8 mouse cellular contexts compared by ENCODE assay signal in the genomic region with DNA sequence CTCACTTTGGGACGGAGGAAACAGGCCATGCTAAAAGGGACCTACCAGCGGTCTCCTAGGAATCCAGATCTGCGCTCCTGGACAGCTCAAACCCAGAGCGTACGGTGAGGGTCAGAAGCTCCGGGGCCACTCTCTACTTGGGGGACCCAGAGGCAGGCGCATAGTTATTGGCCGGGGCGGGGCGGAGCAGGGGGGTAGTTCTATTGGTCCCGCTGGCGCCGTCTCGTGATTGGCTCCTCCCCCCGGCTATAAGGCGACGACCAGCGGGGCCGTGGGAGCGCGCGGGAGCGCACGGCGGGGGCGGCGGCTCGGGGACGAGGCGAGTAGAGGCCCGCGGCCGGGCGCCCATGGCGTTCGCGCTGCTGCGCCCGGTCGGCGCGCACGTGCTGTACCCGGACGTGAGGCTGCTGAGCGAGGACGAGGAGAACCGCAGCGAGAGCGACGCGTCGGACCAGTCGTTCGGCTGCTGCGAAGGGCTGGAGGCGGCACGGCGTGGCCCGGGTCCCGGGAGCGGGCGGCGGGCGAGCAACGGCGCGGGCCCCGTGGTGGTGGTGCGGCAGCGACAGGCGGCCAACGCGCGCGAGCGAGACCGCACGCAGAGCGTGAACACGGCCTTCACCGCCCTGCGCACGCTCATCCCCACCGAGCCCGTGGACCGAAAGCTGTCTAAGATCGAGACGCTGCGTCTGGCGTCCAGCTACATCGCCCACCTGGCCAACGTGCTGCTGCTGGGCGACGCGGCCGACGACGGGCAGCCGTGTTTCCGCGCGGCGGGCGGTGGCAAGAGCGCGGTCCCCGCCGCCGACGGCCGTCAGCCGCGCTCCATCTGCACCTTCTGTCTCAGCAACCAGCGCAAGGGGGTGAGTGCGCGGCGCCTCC. TPM values are rescaled to one million over a fixed set of nuclear protein-coding genes. Genes with fewer than 3 reads are reported as not detected.
A peak's percentile ranks its signal among the peaks of the same experiment; 100 is the strongest.
DNase-seq lines count a peak whose midpoint lies in the region; ATAC-seq lines count a peak whose summit lies in the region.

A gene (plus strand): TSS at position 283 of the 879 bp plus-strand sequence.

- H3K9me3 ChIP-seq in forebrain, embryonic 13.5 days (replicated peaks), result no peaks in the 10 kb centered on the region

- H3K4me1 ChIP-seq in forebrain, embryonic 13.5 days, result peaks cover 48% of the 10 kb centered on the region

- H3K9ac ChIP-seq in forebrain, embryonic 13.5 days, result peak within 1 kb of the TSS; percentile 56

- H3K4me3 ChIP-seq in forebrain, embryonic 13.5 days, result peak within 1 kb of the TSS; percentile 49

- H3K27me3 ChIP-seq in forebrain, embryonic 13.5 days, result peaks cover 67% of the 10 kb centered on the region

- WGBS in forebrain, embryonic 13.5 days, result under 1% methylated on average over 104 of the region's 118 CpGs

- H3K36me3 ChIP-seq in forebrain, embryonic 13.5 days (ENCODE audit: poor library complexity, severe bottlenecking), result no peaks in the 10 kb centered on the region

- intact Hi-C loops in heart, postnatal 14 days (cut with DNase I), result loop anchor here (1.0 to 2.0 kb wide), 2 partner anchors 36 to 53 kb away; no protein-coding TSS in a partner anchor

- peak; percentile 17 to 18 for DNase-seq in urinary bladder, adult 18-20 months (ENCODE audit: low spot score in 2 of 2)
- DNase-seq in urinary bladder, adult 2 months (ENCODE audit: low spot score), result no peak
- DNase-seq in heart, postnatal 14 days, result peak; percentile 82 to 88
- peak; percentile 76 to 89 for DNase-seq in kidney, postnatal 36 days
- DNase-seq in mesoderm, embryonic 11.5 days (ENCODE audit: low read depth, low spot score), result peak; percentile 81
- DNase-seq in testis, postnatal 14 days (ENCODE audit: low spot score), result peak; percentile 46
- no peak for DNase-seq in layer of hippocampus, adult 11-12 months (ENCODE audit: low spot score)

- H3K4me2 ChIP-seq in forebrain, embryonic 13.5 days, result peak within 1 kb of the TSS; percentile 76

- peak; percentile 86 for ATAC-seq in forebrain, embryonic 13.5 days

- H3K27ac ChIP-seq in forebrain, embryonic 13.5 days, result no peak within 1 kb of the TSS; the same call in 1 of the 2 replicates

RNA-seq across cellular contexts. Expression of the gene that starts here (rescaled TPM):
- polyA plus RNA-seq in urinary bladder, adult 2 months (2012; rRNA removed), result 2.3 and 2.8 TPM in 2 replicates
- polyA plus RNA-seq in forebrain, embryonic 13.5 days (2015; fragmentation: Nextera tagmentation; extraction: Ambion mirVana), result 1.4 and 1.8 TPM in 2 replicates
- 10 to 100 TPM; 40.0 to 43.0 TPM for total RNA-seq in heart, postnatal 14 days (2021)

Comparison
In these comparisons a context has a peak if more than half of its experiments do, and no peak if none do; other contexts are left out.
1. DNase-seq: peak in urinary bladder, adult 18-20 months (2 of 2), heart, postnatal 14 days (2 of 2), kidney, postnatal 36 days (2 of 2), mesoderm, embryonic 11.5 days (single experiment) and testis, postnatal 14 days (single experiment); none in urinary bladder, adult 2 months (single experiment) and layer of hippocampus, adult 11-12 months (single experiment).